Mouse (Mus musculus): ENCODE data around the gene Vapa.

- TF ChIP-seq CTCF (IDR thresholded peaks at IDR 0.05; ENCODE audit: borderline replicate concordance, control insufficient read depth, extremely low read depth, insufficient read depth, low read length, poor library complexity) (no peak), POLR2A (IDR thresholded peaks at IDR 0.05; ENCODE audit: control insufficient read depth, extremely low read depth, insufficient read depth, low read length, poor library complexity) (no peak)
These were observed 33.9 kb upstream of the Vapa start for GRCm38 (mm10) chr17:65647226-65647625.

All from thymus, adult 2 months (tissue).